Mouse (Mus musculus) limb, embryonic 11.5 days (tissue): Measurements from ENCODE around the gene Fhl2. TPM values are rescaled to one million over a fixed set of nuclear protein-coding genes. Genes with fewer than 3 reads are reported as not detected.

ENCODE experiments used
- ATAC-seq: fragments of 200-750 bp; cut with Nextera tagmentation; 2 replicates; pipeline ENCODE4 v1.8.0; 2017; ENCODE audit warnings: low read depth; ENCODE audit not compliant: insufficient number of reproducible peaks, low FRiP score, low TSS enrichment
- DNase-seq: peaks from one replicate; pipeline ENCODE4 v3.0.0-alpha.2; 2015; ENCODE audit warnings: low spot score
- H3K27ac ChIP-seq: fragments of 300-500 bp; sonication (generic); replicated peaks from 2 replicates; pipeline ENCODE4 v1.5.1; 2014; ENCODE audit warnings: low read depth, mild to moderate bottlenecking, low read length
- H3K27me3 ChIP-seq: fragments of 300-500 bp; sonication (generic); 2 replicates; pipeline ENCODE4 v1.6.1; 2014; ENCODE audit warnings: mild to moderate bottlenecking, low read length, mixed read lengths; ENCODE audit not compliant: control insufficient read depth, insufficient read depth
- H3K36me3 ChIP-seq: fragments of 300-500 bp; sonication (generic); 2 replicates; pipeline ENCODE4 v1.6.1; 2014; ENCODE audit warnings: mild to moderate bottlenecking, low read length, moderate library complexity, mixed read lengths; ENCODE audit not compliant: control insufficient read depth, insufficient read depth
- H3K4me1 ChIP-seq: fragments of 300-500 bp; sonication (generic); 2 replicates; pipeline ENCODE4 v1.6.1; 2014; ENCODE audit warnings: low read length, mixed read lengths; ENCODE audit not compliant: control insufficient read depth, insufficient read depth
- H3K4me2 ChIP-seq: fragments of 300-500 bp; sonication (generic); 2 replicates; pipeline ENCODE4 v1.6.1; 2014; ENCODE audit warnings: low read depth, mild to moderate bottlenecking, moderate library complexity; ENCODE audit not compliant: severe bottlenecking
- H3K4me3 ChIP-seq: fragments of 300-500 bp; sonication (generic); 2 replicates; pipeline ENCODE4 v1.5.1; 2014; ENCODE audit warnings: low read depth, low read length
- H3K9ac ChIP-seq: fragments of 300-500 bp; sonication (generic); 2 replicates; pipeline ENCODE4 v1.6.1; 2014; ENCODE audit warnings: mild to moderate bottlenecking, low read length
- H3K9me3 ChIP-seq: fragments of 300-500 bp; sonication (generic); 2 replicates; pipeline ENCODE4 v1.6.1; 2016; ENCODE audit warnings: low read length; ENCODE audit not compliant: control insufficient read depth
- WGBS: fragments of 180-500 bp; shearing (Covaris S2); extraction: QIAGEN DNeasy Blood & Tissue Kit; methylation state at CpG from one replicate; pipeline ENCODE4 v1.1.7; 2014; 5-methylcytosine and 5-hydroxymethylcytosine counted together
- polyA plus RNA-seq: library from polyadenylated mRNA; unstranded; fragments of >200 nt; fragmentation: Nextera tagmentation; extraction: Ambion mirVana; gene quantifications from 2 replicates; pipeline ENCODE4 v1.2.1, GENCODE M21; 2014

The Fhl2 gene
- polyA plus RNA-seq, 1 experiment from 2014 or later = 8.6 TPM

GRCm38 (mm10) chr1:43168026-43168425 lies 28.8 kb downstream of the Fhl2 start:
- Histone ChIP-seq H3K27me3 (no peaks in the 10 kb centered on the region), H3K4me1 (no peaks in the 10 kb centered on the region), H3K4me3 (no peak overlapping the region), H3K9ac (no peak overlapping the region), H3K36me3 (no peaks in the 10 kb centered on the region), H3K4me2 (no peak overlapping the region), H3K9me3 (no peaks in the 10 kb centered on the region), H3K27ac (no peak overlapping the region)
- ATAC-seq = no peak
- 29% methylated on average over 5 of the region's 5 CpGs for WGBS
- no peak for DNase-seq

- Histone ChIP-seq H3K4me3 (no peak overlapping the region), H3K4me1 (no peaks in the 10 kb centered on the region), H3K9me3 (no peaks in the 10 kb centered on the region), H3K4me2 (no peak overlapping the region), H3K36me3 (no peaks in the 10 kb centered on the region), H3K27me3 (no peaks in the 10 kb centered on the region), H3K9ac (no peak overlapping the region), H3K27ac (no peak overlapping the region)
- ATAC-seq (no peak), DNase-seq (no peak)
- WGBS = 94% methylated on average over 5 of the region's 5 CpGs
Observed at GRCm38 (mm10) chr1:43164582-43164981, 32.2 kb downstream of the Fhl2 start.

- H3K9ac ChIP-seq = peak overlapping the region; percentile 79
- H3K4me3 ChIP-seq = peak overlapping the region; percentile 53
- WGBS = 4% methylated on average over 61 of the region's 61 CpGs
- H3K4me2 ChIP-seq = peak overlapping the region; percentile 70
- no peak overlapping the region for H3K27ac ChIP-seq
- H3K27me3 ChIP-seq = no peaks in the 10 kb centered on the region
- H3K36me3 ChIP-seq = no peaks in the 10 kb centered on the region
- H3K9me3 ChIP-seq = no peaks in the 10 kb centered on the region
- DNase-seq (peak; percentile 81), ATAC-seq (peak; percentile 81)
- H3K4me1 ChIP-seq = no peaks in the 10 kb centered on the region
Observed at GRCm38 (mm10) chr1:43163467-43164418, 33.0 kb downstream of the Fhl2 start.

GRCm38 (mm10) chr1:43163084-43163466 lies 33.7 kb downstream of the Fhl2 start:
- H3K4me3 ChIP-seq = peak overlapping the region; percentile 53
- H3K9ac ChIP-seq = peak overlapping the region; percentile 79; the same call in 1 of the 2 replicates
- H3K36me3 ChIP-seq = no peaks in the 10 kb centered on the region
- peak overlapping the region; percentile 70 for H3K4me2 ChIP-seq
- WGBS = 3% methylated on average over 6 of the region's 6 CpGs
- H3K9me3 ChIP-seq = no peaks in the 10 kb centered on the region
- peak; percentile 54 for DNase-seq
- no peak overlapping the region for H3K27ac ChIP-seq
- no peaks in the 10 kb centered on the region for H3K27me3 ChIP-seq
- peak; percentile 56; the same call in 1 of the 2 replicates for ATAC-seq
- H3K4me1 ChIP-seq = no peaks in the 10 kb centered on the region

- ATAC-seq (no peak), DNase-seq (no peak)
- H3K27ac ChIP-seq = no peak overlapping the region
- no peak overlapping the region for H3K4me2 ChIP-seq
- no peaks in the 10 kb centered on the region for H3K36me3 ChIP-seq
- H3K9me3 ChIP-seq = no peaks in the 10 kb centered on the region
- H3K4me1 ChIP-seq = no peaks in the 10 kb centered on the region
- H3K4me3 ChIP-seq = no peak overlapping the region
- no peaks in the 10 kb centered on the region for H3K27me3 ChIP-seq
- no peak overlapping the region for H3K9ac ChIP-seq
- WGBS = 86% methylated on average over 3 of the region's 3 CpGs
Observed at GRCm38 (mm10) chr1:43162394-43162793, 34.4 kb downstream of the Fhl2 start.

- ATAC-seq (no peak), DNase-seq (no peak)
- Histone ChIP-seq H3K36me3 (no peaks in the 10 kb centered on the region), H3K9ac (no peak overlapping the region), H3K27me3 (no peaks in the 10 kb centered on the region), H3K27ac (no peak overlapping the region), H3K4me1 (no peaks in the 10 kb centered on the region), H3K4me2 (no peak overlapping the region), H3K9me3 (no peaks in the 10 kb centered on the region), H3K4me3 (no peak overlapping the region)
- 83% methylated on average over 4 of the region's 4 CpGs for WGBS
Observed at GRCm38 (mm10) chr1:43159429-43159828, 37.4 kb downstream of the Fhl2 start.

GRCm38 (mm10) chr1:43157907-43158306 lies 38.9 kb downstream of the Fhl2 start:
- Histone ChIP-seq H3K4me3 (no peak overlapping the region), H3K4me1 (no peaks in the 10 kb centered on the region), H3K27me3 (no peaks in the 10 kb centered on the region), H3K9me3 (no peaks in the 10 kb centered on the region), H3K36me3 (no peaks in the 10 kb centered on the region), H3K4me2 (no peak overlapping the region), H3K27ac (no peak overlapping the region), H3K9ac (no peak overlapping the region)
- ATAC-seq = no peak
- no peak for DNase-seq
- WGBS = 87% methylated on average over 2 of the region's 2 CpGs

- H3K4me2 ChIP-seq = no peak overlapping the region
Observed at GRCm38 (mm10) chr1:43154491-43154890, 42.3 kb downstream of the Fhl2 start.

More at GRCm38 (mm10) chr1:43154491-43154890, 42.3 kb downstream of the Fhl2 start:
- Histone ChIP-seq H3K27me3 (no peaks in the 10 kb centered on the region), H3K27ac (no peak overlapping the region), H3K9me3 (no peaks in the 10 kb centered on the region), H3K4me3 (no peak overlapping the region), H3K9ac (no peak overlapping the region), H3K4me1 (no peaks in the 10 kb centered on the region), H3K36me3 (no peaks in the 10 kb centered on the region)
- no peak for ATAC-seq
- WGBS = 79% methylated on average over 2 of the region's 2 CpGs
- DNase-seq = no peak
